Mouse (Mus musculus) bone marrow, adult 2 months (tissue): ENCODE measurements around the gene Acrv1. TPM values are rescaled to one million over a fixed set of nuclear protein-coding genes. Genes with fewer than 3 reads are reported as not detected.

Experiments used
- H3K27ac ChIP-seq: fragments of 200-500 bp; 2 replicates; pipeline ENCODE4 v1.5.1; 2012; ENCODE audit warnings: low read depth, mild to moderate bottlenecking, control low read depth, inconsistent platforms, low read length; ENCODE audit not compliant: control insufficient read depth, poor library complexity, insufficient read depth
- H3K4me1 ChIP-seq: fragments of 200-500 bp; 2 replicates; pipeline ENCODE4 v1.6.1; 2011; ENCODE audit warnings: low read length; ENCODE audit not compliant: control insufficient read depth, insufficient read depth
- H3K4me3 ChIP-seq: fragments of 200-500 bp; replicated peaks from 2 replicates; pipeline ENCODE3; 2011; ENCODE audit warnings: mild to moderate bottlenecking, low read depth, low read length, control low read depth; ENCODE audit not compliant: control insufficient read depth
- CTCF ChIP-seq: fragments of 200-500 bp; IDR thresholded peaks from 2 replicates; pipeline ENCODE4 v1.5.1; 2011; ENCODE audit warnings: low read length, control low read depth; ENCODE audit not compliant: control insufficient read depth, insufficient read depth
- POLR2A ChIP-seq: fragments of 200-500 bp; IDR thresholded peaks from 2 replicates; pipeline ENCODE4 v1.6.1; 2011; ENCODE audit warnings: low read depth, mild to moderate bottlenecking, control low read depth, low read length, borderline replicate concordance; ENCODE audit not compliant: control insufficient read depth
- WGBS: fragments of 180-500 bp; shearing (Covaris S2); methylation state at CpG from one replicate; pipeline ENCODE4 v1.1.7; 2018; 5-methylcytosine and 5-hydroxymethylcytosine counted together
- polyA plus RNA-seq: library from polyadenylated mRNA; stranded (reverse); fragments of >200 nt; gene quantifications from 2 replicates; pipeline ENCODE4 v1.2.4, GENCODE M21; 2011; ENCODE audit warnings: low replicate concordance; ENCODE audit not compliant: missing spikeins, insufficient read depth, insufficient read length

Acrv1 gene
- polyA plus RNA-seq, 1 experiment = not detected

- Histone ChIP-seq H3K4me1 (no peaks in the 10 kb centered on the region), H3K27ac (peak within 1 kb of the TSS; percentile 52), H3K4me3 (peak within 1 kb of the TSS; percentile 93)
- under 1% methylated on average over 12 of the region's 12 CpGs for WGBS
- TF ChIP-seq CTCF (no peak), POLR2A (no peak)
Measured at GRCm38 (mm10) chr9:36727034-36727755, 34.2 kb downstream of the Acrv1 start, which contains the start of gene Chek1. Gene Chek1 (minus strand): TSS chr9:36727065.

Other genes starting within 250 kb of the Acrv1 start
- gene Gm9513, start 217.6 kb upstream of the Acrv1 start, polyA plus RNA-seq = not detected in 2 replicates
- not detected in 2 replicates for gene Gm5615, start 151.3 kb upstream of the Acrv1 start, polyA plus RNA-seq
- not detected in 2 replicates for gene Gm17689, start 110.6 kb upstream of the Acrv1 start, polyA plus RNA-seq
- not detected in 2 replicates for gene A630095E13Rik, start 49.8 kb upstream of the Acrv1 start, polyA plus RNA-seq
- 19.0 and 43.8 TPM in 2 replicates for gene Chek1, start 33.8 kb downstream of the Acrv1 start, polyA plus RNA-seq
- 18.4 and 76.7 TPM in 2 replicates for gene Stt3a, start 74.5 kb downstream of the Acrv1 start, polyA plus RNA-seq
- 21.0 and 26.8 TPM in 2 replicates for gene Ei24, start 104.2 kb downstream of the Acrv1 start, polyA plus RNA-seq
- gene Fez1, start 128.6 kb downstream of the Acrv1 start, polyA plus RNA-seq = 7.3 TPM in 1 of 2 replicates, not detected in the other